Mouse (Mus musculus): ENCODE results near the gene Acvrl1.
A peak's percentile ranks its signal among the peaks of the same experiment; 100 is the strongest.

Gene Acvrl1

DNA sequence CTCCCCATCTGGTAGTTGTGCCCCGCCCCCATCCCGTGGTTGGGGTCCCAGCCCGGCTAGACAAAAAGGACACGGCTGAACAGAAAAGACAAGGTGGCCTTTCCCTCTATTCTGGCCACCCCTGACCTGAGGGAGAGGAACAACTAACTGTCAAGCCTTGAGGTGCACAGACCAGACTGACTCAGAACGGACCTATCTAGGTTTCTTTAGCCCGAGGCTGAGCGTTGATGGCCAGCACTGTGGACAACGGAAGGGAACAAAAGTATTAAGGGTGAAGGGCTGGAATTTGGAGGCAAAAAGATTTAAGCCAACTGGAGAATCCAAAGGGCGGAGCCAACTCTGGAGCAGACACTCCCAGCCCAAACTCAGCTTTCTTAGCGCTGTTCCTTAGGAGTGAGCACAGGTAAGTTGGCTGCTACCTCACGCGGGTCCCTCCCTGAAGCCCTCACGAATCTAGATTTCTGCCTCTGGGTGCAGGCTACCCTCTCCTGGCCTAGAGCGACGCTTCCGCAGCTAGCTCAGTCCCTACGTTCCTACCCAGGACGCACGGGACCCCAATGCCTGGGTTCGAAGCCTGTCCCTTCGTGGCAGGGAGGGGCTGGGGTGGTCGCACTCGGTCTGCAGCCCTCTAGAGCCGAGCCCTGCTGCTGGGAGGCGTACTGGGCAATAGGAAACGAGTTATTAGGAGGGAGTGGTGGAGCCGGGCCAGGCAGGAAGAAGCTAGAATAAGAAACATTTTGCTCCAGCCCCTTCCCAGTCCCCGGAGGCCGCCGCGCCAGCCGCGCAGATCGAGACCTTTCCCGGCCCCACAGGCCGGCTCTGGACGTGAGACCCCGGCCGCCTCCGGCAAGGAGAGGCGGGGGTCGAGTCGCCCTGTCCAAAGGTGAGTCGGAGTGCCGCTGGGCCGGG lies at the start of gene Acvrl1:
Gene Acvrl1 (plus strand): TSS at position 342 of the 909 bp plus-strand sequence.
- DNase-seq: no peak

DNA sequence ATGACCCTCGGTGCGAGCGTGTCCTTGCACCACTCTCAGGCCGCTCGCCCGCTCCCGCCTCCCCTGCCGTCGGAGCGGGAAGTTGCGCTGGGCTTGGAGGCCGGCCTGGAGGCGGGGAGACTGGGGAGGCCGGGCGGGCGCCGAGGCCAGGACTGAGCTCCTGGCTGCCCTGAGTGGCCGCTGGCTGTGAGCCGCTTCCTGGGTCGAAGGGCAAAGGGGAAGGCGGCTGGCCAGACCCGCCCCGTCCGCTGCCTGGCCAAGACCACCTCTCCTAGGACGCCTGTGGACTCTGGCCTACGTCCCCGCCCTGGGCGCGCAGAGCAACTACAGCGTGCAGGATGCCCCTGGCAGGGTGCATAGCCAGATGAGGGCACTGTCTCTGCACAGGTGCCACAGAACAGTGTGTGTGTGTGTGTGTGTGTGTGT lies 49.6 kb upstream of the Acvrl1 start:
- peak; percentile 70 for DNase-seq

DNA sequence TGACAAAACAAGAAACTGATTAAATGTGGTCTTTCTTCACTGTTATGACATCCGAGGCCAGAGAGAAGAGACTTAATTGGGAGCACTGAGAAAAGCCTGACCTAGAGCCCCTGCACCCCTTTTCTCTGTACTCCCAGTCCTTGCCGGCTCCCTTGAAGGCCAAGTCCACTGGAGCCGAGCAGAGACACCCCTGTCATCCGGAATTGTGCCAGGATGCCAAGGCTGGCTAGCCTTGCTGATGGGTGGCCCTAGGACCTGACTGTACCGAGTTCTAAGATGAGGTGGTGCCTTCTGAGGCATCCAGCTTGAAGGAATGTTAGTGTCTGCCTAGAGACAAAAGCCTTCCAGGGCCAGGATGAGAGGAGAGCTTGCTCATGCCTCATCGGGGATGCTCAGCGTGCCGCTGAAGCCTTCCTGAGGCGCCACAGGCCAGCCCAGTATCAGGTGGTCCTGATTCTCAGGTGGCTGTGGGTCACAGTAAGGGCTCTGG lies 48.2 kb upstream of the Acvrl1 start:
- DNase-seq: no peak

DNA sequence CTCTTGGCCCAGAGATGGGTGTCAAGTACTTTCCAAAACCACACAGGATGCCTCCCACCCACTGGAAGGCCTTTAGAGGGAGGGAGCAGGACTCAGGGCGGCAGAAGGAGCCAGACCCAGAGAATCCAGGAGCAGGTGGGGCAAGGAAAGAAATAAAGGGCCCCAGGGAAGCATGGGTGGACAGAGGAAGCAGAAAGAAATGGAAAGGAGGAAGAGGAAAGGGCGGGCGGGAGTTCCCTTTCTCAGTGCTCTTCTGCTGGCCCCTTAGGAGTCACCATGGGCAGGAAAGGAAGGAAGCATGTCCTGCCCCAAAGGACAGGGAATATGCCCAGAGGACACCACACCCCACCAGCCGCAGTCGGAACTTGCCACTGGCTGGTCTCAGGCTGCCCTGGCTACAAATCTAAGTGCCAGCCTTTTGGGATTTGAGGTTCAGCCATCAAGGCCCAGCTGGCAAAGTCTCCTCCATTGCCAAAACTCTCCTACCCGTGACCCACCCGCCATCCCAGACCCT lies 47.2 kb upstream of the Acvrl1 start:
- DNase-seq: no peak

DNA sequence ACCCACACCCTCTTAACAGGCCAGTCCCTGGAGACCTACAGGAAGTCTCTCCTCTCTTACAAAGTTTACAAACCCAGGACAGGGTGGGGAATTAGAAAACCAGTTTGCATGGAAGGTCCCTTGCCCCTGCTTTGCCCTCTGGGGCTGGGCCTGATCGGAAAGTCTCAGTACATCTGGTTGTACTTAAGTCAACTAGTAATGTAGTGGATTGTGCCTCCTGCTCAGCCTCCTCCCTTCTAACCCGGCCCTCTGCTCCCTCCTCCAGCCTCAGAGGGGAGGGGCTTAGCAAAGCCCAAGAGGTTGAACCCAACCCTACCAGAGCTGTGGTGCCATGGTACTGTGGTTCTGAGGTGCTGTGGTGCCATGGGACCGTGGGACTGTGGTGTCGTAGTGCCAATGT lies 46.1 kb upstream of the Acvrl1 start:
- no peak for DNase-seq

DNA sequence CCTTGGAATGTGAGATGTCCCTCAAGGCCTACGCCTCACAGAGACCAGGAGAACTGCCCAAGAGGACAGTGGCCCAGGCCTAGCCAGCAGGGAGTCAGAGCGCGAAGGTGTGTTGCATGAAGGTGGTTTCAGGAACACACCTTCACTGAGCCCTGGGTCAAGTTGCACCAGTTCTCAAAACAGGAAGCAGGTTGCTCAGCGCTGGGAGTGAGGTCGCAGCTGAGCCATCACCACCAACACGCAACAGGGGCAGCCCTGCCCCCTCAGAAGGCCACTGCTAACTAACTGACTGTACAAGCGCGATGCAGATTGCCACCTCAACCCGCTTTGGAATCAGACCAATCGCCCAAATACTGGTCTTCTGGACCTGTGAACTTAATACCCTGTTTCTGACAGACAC lies 43.8 kb upstream of the Acvrl1 start:
- no peak for DNase-seq

DNA sequence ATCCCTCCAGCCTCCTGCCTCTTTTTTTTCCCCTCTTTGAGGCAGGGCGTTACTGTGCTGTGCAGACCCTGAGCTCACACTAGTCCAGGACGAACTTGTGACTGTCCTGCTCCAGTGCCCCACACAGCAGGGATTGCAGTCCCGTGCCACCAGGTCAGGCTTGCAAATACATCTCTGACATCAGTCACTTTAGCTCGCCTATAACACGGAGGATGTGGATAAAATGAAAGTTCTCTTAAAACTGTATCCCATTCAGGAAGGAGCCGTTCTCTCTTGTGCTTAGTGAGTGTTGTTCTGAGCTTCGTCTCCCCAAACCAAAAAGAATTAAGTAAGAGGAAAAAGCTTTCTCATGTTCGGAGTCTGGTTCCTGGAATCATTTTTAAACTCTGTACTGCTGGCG lies 41.9 kb upstream of the Acvrl1 start:
- DNase-seq: no peak

DNA sequence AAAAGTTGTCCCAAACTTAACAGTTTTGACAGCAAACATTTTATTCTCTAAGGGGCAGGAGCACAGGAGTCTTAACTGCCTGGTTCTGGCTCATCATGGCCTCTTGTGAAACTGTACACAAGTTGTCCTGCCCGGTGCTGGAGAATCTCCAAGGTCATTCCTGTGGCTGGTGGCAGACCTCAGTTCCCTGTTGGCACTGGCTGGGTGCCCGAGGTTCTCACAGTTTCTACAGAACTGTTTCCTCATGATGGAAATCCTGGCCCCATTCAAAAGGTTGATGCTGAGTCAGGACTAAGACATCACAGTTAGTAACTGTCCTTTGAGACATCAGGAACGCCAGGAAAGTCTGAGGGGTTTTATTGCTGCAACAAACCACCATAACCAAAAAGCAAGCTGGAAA lies 41.4 kb upstream of the Acvrl1 start:
- DNase-seq: no peak

DNA sequence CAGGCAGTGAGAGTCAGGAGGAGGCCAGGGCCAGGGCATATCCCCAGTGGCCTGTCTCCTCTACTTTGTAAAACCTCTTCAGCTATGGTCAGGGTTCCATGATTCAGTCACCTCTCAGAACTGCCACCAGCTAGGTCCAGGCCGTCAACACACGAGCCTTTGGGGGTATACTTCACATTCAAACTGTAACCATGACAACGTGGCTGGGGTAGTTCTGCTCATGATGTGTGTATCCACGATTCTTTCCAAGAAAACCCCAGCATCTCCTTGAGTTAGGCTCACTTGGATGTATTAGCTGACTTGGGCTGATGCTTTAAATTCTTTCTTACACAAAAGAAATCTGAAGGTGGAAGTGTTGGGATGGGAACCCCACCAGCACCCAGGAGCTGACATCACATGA lies 40.0 kb upstream of the Acvrl1 start:
- no peak for DNase-seq

DNA sequence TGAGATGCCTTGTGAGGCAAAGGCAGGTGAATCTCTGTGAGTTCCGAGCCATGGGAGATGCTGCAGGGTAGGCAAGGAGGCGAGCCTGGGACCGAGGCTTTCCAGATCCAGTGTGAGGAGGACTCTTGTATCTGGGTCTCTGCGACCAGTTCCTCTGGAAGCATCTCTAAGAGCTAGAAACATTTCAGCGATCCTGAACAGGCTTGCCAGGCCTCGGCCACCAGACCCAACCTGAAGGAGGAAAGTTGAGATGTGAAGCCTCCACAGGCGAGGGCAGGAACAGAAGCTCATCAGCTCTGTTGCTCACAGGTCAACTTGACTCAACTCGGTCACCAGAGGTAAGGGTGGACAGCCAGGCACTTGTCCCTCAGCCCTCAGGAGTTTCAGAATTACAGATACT lies 36.8 kb upstream of the Acvrl1 start:
- no peak for DNase-seq

DNA sequence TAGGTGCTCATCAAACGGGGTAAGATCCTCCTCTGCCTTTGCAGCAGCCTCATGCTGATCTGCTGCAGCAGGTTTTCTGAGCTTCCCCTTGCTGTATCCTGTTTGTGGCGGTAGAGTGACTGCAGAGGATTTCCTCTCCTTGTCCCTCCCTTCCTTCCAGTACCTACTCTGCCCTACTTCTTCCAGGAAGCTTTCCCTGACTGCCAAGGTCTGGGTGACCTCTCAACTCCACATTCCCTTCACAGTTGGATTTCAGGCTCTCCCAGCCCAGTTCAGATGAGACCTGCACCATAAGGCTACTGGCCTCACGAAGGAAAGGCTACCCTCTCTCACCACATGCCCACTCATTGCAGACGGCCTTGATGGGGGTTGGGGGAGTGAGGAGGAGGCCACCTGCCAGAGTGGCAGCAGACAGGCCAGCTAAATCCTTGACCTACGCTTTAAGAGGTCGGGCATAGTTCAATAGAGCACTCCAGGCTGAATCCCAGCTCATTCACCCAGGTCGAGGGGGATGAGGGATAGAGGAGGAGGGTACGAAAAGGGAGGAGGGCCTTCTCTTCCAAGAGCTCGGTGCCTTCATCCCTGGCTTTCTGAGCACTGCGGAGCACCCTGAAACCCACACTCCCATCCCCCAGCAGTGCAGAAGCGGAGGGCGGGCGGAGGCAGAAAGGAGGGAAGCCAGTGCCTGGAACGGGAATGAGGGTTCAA lies 36.0 kb upstream of the Acvrl1 start:
- no peak for DNase-seq

DNA sequence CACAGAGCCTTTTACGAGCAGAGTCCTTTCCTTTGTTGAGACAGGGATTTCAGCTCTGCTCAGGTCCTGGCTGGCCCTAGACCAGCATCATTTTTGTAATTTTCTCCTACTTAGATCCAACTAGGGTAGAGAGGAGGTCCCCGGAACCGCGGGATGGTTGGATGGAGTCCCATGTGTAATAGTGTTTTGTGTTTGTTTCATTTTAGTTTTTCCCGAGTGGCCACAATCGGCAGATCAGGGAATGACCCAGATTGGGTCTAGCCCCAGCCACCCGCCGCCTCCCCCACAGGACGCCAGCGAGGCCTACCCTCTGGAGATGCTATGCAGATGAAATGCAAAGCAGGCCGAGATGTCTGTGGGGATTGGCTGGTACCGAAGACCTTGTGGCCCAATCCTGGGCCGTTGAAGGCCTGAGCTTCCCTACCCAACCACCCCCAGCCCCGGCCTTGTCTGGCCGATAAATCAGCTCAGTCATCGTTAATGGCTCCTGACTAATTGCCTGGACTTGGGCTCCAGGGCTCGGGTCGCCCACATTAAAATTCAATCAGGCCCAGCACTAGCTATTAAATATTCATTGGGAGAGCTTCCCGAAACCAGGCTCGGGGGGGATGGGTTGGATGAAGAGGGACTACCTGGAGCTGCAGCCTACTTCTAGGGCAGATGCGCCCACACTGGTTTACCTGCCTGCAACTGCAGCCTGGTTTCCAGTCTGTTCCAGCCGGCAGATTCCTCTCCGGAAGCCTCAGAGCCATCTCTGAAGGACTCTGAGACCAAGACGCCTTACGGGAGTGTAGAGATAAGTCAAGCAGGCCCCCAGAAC lies 35.3 kb upstream of the Acvrl1 start:
- peak; percentile 59 for DNase-seq

DNA sequence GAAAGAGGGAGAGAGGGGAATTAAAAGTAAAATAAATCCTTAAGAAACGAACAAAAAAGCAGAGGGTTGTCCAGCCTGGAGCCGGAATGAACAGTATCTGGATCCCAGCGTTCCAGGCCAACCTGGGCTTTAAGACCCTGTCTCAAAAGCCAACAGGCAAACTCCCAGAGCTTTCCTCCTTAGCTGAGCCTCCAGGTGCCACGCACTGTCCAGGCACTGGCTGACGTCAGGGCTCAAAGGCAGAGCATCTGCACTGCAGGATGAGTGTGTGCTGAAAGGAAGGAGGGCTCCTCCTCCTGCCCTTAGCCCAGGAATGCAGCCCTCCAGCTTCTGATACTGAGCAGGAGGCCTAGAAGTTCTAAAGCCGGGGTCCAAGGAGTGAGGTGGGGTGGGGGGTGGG lies 34.3 kb upstream of the Acvrl1 start:
- DNase-seq: no peak

DNA sequence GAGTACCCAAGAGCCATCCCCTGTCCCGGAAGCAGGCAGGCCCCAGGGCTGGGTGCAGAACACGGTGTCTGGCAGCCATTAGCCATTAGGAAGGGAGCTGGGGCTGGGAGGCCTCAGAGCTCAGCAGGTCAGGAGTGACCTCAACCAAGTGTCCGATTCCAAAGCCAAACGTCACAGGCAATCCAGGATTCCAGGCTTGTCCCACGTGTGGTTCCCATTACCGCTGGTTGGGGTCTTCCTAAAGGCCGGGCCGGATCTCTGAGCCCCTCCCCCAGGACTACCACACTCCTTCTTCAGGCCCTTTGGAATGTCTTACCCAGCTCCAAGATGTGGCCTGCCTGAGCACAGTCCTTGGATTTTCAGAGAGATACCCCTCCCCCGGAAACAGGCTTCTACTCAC lies 33.3 kb upstream of the Acvrl1 start:
- no peak for DNase-seq

DNA sequence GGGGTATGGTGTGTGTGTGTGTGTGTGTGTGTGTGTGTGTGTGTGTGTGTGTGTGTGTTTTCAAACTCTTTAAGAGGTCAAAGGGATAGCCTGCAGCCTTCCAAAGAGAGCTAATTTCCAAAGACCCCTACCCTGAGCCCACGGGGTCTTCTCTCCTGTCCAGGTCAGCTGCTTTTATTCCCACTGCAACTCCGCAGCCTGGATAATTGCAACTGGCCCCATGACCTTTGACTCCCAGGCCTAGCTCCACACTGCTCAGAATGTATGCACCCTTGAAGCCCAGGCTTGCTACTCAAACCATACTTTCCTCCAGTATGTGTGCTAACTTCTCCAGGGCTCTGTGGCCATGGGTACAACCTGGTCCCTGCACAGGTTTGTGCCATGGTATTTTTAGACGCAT lies 32.9 kb upstream of the Acvrl1 start:
- DNase-seq: no peak

DNA sequence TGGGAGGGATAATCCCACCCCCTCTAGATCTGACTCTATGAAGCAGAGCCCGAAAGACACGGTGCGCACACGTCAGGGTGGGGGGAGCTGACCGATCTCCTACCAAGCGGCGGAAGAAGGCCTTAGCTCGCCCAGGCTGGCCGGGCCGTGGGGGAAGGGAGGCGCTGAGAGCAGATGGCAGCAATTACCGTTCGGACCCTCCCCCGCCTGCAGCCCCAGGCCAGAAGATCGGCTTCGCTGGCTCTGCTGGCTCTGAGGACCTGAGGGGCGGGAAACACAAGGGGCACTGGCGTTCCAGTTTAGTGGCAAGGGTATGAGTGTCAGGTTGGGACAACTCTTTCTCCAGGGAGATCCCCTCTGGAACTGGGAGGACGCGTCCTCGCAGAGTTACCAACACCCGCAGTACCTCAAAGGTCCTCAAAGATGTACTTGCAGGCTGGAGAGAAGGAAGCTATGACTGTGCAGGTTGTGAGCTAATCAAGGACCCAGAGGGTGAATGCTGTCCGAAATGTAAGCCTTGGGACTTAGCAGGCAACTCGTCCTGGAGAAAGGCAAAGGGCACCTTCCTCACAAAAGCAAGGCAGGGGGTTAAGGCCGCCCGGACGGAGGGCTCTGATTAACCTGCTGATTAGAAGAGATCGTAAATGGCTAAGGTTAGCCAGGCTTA lies 30.2 kb upstream of the Acvrl1 start:
- no peak for DNase-seq

DNA sequence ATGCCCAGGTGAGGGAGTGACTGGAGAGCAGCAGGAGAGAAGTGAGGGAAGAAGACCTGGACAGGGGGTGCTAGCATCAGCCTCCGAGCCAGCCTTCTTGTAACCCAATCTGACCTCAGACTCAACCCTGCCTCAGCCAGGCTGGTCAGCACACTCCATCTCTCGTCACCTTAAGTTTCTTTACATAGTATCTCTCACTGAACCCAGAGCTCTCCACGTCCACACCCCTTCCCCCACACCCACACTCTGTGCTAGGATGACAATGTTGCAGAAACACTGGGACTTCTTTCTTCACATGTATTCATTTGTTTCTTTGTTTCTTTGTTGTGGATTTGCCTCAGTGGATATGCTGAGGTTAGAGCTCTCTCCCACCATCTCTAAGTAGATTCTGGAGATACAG lies 27.3 kb upstream of the Acvrl1 start:
- no peak for DNase-seq

DNA sequence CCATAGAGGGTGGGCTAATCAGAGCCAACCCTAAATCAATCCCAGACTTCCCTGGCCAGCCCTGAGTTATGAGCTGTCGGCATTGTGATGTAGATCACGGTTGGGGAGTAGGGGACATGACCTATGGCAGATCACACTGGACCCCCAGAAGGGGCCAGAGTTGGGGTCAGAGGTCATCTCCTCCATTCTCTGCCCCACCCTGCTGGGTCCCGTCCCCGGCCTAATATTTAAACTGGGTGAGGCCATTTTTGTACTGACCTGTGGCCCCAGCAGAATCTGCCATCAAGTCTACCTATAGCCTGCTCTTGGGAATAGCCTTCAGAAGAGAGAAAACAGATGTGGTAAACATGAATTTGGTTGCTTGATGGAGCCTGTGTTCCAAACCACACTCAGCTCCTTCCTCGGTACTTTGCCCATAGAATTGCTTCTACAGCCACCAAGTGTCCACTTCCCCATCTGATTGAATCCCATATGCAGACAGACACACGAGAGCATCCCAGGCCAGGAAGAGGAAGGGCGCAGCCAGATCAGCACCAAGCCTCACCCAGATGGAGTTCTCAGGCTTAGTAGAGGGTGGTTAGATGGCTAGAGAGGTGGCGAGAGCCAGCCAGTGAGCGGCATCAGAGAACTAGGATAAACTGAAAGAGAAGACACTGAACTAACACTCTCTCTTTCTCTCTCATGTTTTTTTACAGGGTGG lies 24.6 kb upstream of the Acvrl1 start:
- DNase-seq: no peak

DNA sequence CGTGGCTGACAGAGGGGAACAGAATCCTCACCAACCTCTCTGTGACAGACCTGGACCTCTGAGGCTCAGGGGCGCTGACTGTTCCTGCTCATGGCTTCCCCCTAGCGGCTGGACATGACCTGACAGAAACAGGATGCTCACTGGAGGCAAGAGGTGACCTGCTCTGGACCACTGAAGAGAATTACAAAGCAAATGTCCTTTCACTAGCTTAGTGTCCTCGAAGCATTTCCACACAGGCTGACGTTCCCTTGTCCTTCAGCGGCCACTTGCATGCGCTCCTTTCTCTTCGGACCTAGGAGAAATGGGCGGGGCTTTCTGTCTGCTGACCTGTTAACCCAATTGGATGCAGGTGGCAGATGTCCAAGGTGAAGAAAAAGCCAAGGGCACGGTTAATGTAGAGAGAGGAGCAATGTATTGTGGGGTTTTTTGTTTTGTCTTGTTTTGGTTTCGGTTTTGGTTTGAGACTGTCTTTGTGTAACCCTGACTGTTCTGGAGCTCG lies 22.8 kb upstream of the Acvrl1 start:
- DNase-seq: peak; percentile 64

DNA sequence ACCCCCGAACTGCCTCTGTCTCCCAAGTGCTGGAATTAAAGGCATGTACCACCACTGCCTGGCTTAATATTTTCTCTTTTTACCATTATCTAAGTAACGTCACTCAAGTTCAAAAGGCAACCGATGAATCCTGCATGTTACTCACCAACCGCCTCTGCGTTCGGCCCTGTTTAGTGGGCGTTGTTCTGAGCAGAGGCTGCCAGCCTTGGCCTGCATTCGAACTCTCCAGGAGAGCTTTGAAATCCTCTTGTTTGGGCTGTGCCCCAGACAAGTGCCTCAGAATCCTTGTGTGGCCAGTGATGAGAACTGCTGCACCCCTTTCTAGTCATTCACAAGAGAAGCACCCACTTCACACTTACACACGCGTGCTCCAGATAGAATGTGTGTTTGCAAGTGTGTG lies 22.3 kb upstream of the Acvrl1 start:
- peak; percentile 15 for DNase-seq

DNA sequence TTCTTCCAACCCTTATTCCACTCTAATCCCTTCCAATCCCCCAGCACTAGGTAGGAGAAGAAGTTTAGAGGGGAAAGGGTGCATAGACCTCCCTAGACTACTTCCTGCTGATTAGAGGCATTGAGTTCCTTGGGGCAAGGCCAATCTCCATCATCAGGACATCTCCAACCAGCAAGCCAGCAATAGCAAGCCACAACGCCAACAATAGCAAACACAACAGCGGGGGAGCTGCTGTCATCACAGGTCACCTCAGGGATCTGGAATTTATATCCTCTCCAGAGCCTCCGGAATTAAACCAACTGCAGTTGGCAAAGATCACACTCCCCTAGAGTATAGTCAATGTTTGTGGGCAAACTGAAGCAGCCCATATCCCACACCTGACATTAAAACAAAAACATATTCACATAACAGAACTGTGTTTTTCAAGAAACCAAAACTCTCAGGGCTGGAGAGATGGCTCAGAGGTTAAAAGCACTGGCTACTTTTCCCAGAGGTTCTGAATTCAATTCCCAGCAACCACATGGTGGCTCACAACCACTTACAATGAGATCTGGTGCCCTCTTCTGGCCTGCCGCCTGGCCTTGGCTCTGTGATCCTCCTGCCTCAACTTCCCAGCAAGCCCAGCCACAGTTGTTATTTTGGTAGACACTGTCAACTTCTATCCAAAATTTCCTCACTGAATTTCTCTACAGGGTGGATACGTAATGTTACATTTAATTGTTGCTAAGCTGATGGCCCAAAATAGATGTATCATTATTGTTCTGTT lies 20.2 kb upstream of the Acvrl1 start:
- DNase-seq: no peak
